Mouse (Mus musculus): Measurements from ENCODE around the gene Omg. TPM values are rescaled to one million over a fixed set of nuclear protein-coding genes. Genes with fewer than 3 reads are reported as not detected.

The Omg gene
- polyA plus RNA-seq, 1 experiment from 2014 or later = 0.33 TPM

- Histone ChIP-seq H3K4me2 (no peak overlapping the region), H3K9me3 (no peaks in the 10 kb centered on the region), H3K36me3 (no peaks in the 10 kb centered on the region), H3K27me3 (replicated peaks) (no peaks in the 10 kb centered on the region), H3K4me1 (no peaks in the 10 kb centered on the region; the same call in 1 of the 2 replicates), H3K4me3 (replicated peaks) (no peak overlapping the region), H3K27ac (no peak overlapping the region), H3K9ac (no peak overlapping the region)
- WGBS = 88% methylated on average over 3 of the region's 3 CpGs
- ATAC-seq (ENCODE audit: insufficient read depth, low FRiP score, low read depth) = no peak
These were observed 8.1 kb upstream of the Omg start for GRCm38 (mm10) chr11:79511970-79512369.

GRCm38 (mm10) chr11:79504506-79504905 is 622 bp upstream of the Omg start:
- ATAC-seq (ENCODE audit: insufficient read depth, low FRiP score, low read depth) = no peak
- H3K9ac ChIP-seq = no peak overlapping the region
- no peaks in the 10 kb centered on the region for H3K36me3 ChIP-seq
- no peak overlapping the region for H3K27ac ChIP-seq
- H3K27me3 ChIP-seq (replicated peaks) = no peaks in the 10 kb centered on the region
- no peak overlapping the region for H3K4me2 ChIP-seq
- H3K4me3 ChIP-seq (replicated peaks) = no peak overlapping the region
- H3K9me3 ChIP-seq = no peaks in the 10 kb centered on the region
- 84% methylated on average over 7 of the region's 7 CpGs for WGBS
- no peaks in the 10 kb centered on the region for H3K4me1 ChIP-seq

GRCm38 (mm10) chr11:79502917-79503316 is 967 bp downstream of the Omg start:
- 77% methylated on average over 2 of the region's 2 CpGs for WGBS
- Histone ChIP-seq H3K4me2 (no peak overlapping the region), H3K4me1 (no peaks in the 10 kb centered on the region), H3K4me3 (replicated peaks) (no peak overlapping the region), H3K9ac (no peak overlapping the region), H3K9me3 (no peaks in the 10 kb centered on the region), H3K27me3 (replicated peaks) (no peaks in the 10 kb centered on the region), H3K27ac (no peak overlapping the region), H3K36me3 (no peaks in the 10 kb centered on the region)
- ATAC-seq (ENCODE audit: insufficient read depth, low FRiP score, low read depth) = no peak

DNA sequence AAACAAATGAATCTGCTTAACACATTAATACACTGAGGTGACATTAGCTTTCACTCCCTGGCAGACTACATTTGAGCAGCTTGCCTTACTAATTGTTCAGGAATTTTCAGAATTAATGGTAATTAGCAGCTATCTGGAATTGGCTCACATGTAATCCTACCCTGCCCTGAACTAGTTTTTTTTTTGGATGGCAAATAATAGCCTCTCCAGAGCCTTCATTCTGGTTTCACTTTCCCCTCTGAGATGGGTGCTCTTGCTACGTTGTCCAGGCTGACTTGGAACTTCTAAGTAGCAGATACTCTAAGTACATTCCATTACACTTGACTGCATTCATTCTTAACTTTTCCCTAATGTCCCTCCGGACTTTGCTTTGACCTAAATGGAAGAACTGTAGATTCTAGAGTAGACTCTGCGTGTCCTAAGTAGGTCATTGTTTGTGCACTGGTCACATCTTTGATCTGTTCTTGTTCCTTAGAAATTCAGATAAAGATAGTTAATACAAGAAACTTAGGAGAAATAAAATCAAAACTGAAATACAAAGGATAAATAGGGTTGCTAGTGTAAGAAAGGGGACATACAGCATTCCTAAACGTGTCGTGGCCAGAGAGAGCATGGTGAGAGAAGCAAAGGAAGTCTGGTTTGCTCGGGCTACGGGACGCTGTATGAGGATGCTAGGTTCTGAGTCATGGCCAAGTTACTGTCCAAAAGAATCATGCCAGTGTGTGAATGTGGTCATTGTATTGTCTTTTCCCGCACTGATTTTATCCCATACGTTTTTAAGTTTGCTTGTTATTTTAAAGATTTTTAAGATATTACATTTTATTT is 8.7 kb downstream of the Omg start:
- WGBS = 83% methylated on average over 10 of the region's 10 CpGs
- Histone ChIP-seq H3K9ac (no peak overlapping the region), H3K4me3 (replicated peaks) (no peak overlapping the region), H3K9me3 (no peaks in the 10 kb centered on the region), H3K27ac (no peak overlapping the region), H3K4me1 (no peaks in the 10 kb centered on the region), H3K4me2 (no peak overlapping the region), H3K36me3 (no peaks in the 10 kb centered on the region), H3K27me3 (replicated peaks) (no peaks in the 10 kb centered on the region)
- no peak for ATAC-seq (ENCODE audit: insufficient read depth, low FRiP score, low read depth)

- Histone ChIP-seq H3K27ac (no peak overlapping the region), H3K9ac (no peak overlapping the region), H3K4me2 (no peak overlapping the region), H3K36me3 (no peaks in the 10 kb centered on the region), H3K4me1 (0 out of 2 replicates have a peak, but pooled peaks cover 4% of the 10 kb centered on the region), H3K9me3 (no peaks in the 10 kb centered on the region), H3K27me3 (replicated peaks) (no peaks in the 10 kb centered on the region), H3K4me3 (replicated peaks) (no peak overlapping the region)
- ATAC-seq (ENCODE audit: insufficient read depth, low FRiP score, low read depth) = no peak
These were observed 19.2 kb downstream of the Omg start for GRCm38 (mm10) chr11:79484721-79485120.

GRCm38 (mm10) chr11:79483876-79484528 is 19.9 kb downstream of the Omg start:
- 58% methylated on average over 7 of the region's 7 CpGs for WGBS
- Histone ChIP-seq H3K9me3 (no peaks in the 10 kb centered on the region), H3K36me3 (no peaks in the 10 kb centered on the region), H3K4me2 (no peak overlapping the region), H3K4me3 (replicated peaks) (no peak overlapping the region), H3K27ac (0 out of 2 replicates have a peak overlapping the region, but pooled peaks have one; percentile 33), H3K27me3 (replicated peaks) (no peaks in the 10 kb centered on the region), H3K4me1 (no peaks in the 10 kb centered on the region), H3K9ac (no peak overlapping the region)
- ATAC-seq (ENCODE audit: insufficient read depth, low FRiP score, low read depth) = peak; percentile 39; the same call in 1 of the 2 replicates

DNA sequence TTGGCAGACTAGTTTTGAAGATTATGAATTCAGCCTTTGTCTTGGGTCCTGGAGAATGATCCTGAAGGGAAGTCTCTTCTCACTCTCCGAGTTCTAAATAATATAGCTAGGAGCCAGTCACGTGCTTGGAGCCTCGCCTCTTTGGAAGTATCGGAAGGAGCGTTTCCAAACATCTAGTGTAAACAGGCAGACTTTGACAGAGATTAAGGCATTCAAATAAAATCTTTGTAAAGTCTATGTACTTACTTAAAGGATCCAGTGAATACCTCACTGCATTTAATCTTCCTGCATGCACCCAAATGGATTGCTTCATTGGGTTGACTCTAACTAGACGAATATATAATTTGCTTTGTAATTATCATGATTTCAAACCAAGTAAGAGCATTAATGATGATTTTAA is 20.5 kb downstream of the Omg start:
- no peak for ATAC-seq (ENCODE audit: insufficient read depth, low FRiP score, low read depth)
- Histone ChIP-seq H3K27me3 (replicated peaks) (no peaks in the 10 kb centered on the region), H3K9me3 (no peaks in the 10 kb centered on the region), H3K4me1 (no peaks in the 10 kb centered on the region), H3K4me2 (no peak overlapping the region), H3K36me3 (peaks cover under 1% of the 10 kb centered on the region; the same call in 1 of the 2 replicates), H3K4me3 (replicated peaks) (no peak overlapping the region), H3K9ac (no peak overlapping the region), H3K27ac (no peak overlapping the region)
- WGBS = 61% methylated on average over 6 of the region's 6 CpGs

- H3K27me3 ChIP-seq (replicated peaks) = no peaks in the 10 kb centered on the region
- H3K4me2 ChIP-seq = no peak overlapping the region
- H3K36me3 ChIP-seq = peaks cover 15% of the 10 kb centered on the region; the same call in 1 of the 2 replicates
- H3K4me3 ChIP-seq (replicated peaks) = no peak overlapping the region
- H3K9ac ChIP-seq = no peak overlapping the region
- 72% methylated on average over 1 of the region's 1 CpGs for WGBS
- no peaks in the 10 kb centered on the region for H3K9me3 ChIP-seq
- no peaks in the 10 kb centered on the region for H3K4me1 ChIP-seq
- H3K27ac ChIP-seq = no peak overlapping the region
- ATAC-seq (ENCODE audit: insufficient read depth, low FRiP score, low read depth) = no peak
These were observed 35.8 kb downstream of the Omg start for GRCm38 (mm10) chr11:79468097-79468496.

- H3K4me1 ChIP-seq = no peaks in the 10 kb centered on the region
- H3K27ac ChIP-seq = no peak overlapping the region; the same call in 1 of the 2 replicates
- no peak overlapping the region for H3K9ac ChIP-seq
- H3K9me3 ChIP-seq = no peaks in the 10 kb centered on the region
- no peaks in the 10 kb centered on the region for H3K27me3 ChIP-seq (replicated peaks)
- H3K4me2 ChIP-seq = no peak overlapping the region
- no peak for ATAC-seq (ENCODE audit: insufficient read depth, low FRiP score, low read depth)
- peaks cover 15% of the 10 kb centered on the region for H3K36me3 ChIP-seq
- no peak overlapping the region for H3K4me3 ChIP-seq (replicated peaks)
- 88% methylated on average over 3 of the region's 3 CpGs for WGBS
These were observed 43.0 kb downstream of the Omg start for GRCm38 (mm10) chr11:79460756-79461450.

DNA sequence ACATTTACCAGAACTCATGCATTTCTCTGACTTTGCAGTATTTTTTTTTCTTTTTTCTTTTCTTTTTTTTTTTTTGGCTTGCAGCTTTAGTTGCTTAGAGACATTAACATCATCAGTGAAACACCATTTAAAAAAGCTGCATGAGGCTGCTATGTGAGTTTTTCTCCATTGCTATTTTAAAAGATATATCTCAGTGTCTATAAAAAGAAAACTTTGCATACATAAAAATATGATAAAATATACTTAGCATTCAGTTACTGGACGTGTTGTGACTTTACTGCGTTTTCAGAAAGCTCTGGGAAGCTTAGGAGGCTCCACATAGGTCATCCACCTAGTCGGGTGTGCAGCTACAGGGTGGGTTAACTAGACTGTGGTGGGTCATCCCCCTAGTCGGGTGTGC is 44.0 kb downstream of the Omg start:
- H3K9ac ChIP-seq = no peak overlapping the region
- H3K4me1 ChIP-seq = no peaks in the 10 kb centered on the region
- no peak overlapping the region for H3K27ac ChIP-seq
- H3K4me2 ChIP-seq = no peak overlapping the region
- no peak for ATAC-seq (ENCODE audit: insufficient read depth, low FRiP score, low read depth)
- H3K36me3 ChIP-seq = peaks cover 17% of the 10 kb centered on the region
- H3K27me3 ChIP-seq (replicated peaks) = no peaks in the 10 kb centered on the region
- H3K4me3 ChIP-seq (replicated peaks) = no peak overlapping the region
- WGBS = 81% methylated on average over 4 of the region's 4 CpGs
- no peaks in the 10 kb centered on the region for H3K9me3 ChIP-seq

- H3K27ac ChIP-seq = no peak overlapping the region; the same call in 1 of the 2 replicates
- ATAC-seq (ENCODE audit: insufficient read depth, low FRiP score, low read depth) = no peak
- H3K4me2 ChIP-seq = no peak overlapping the region
- no peaks in the 10 kb centered on the region for H3K4me1 ChIP-seq
- WGBS = 79% methylated on average over 3 of the region's 3 CpGs
- H3K36me3 ChIP-seq = peaks cover 18% of the 10 kb centered on the region
- H3K9ac ChIP-seq = no peak overlapping the region
- no peak overlapping the region for H3K4me3 ChIP-seq (replicated peaks)
- no peaks in the 10 kb centered on the region for H3K27me3 ChIP-seq (replicated peaks)
- H3K9me3 ChIP-seq = no peaks in the 10 kb centered on the region
These were observed 46.0 kb downstream of the Omg start for GRCm38 (mm10) chr11:79457928-79458327.

GRCm38 (mm10) chr11:79452966-79453365 is 50.9 kb downstream of the Omg start:
- ATAC-seq (ENCODE audit: insufficient read depth, low FRiP score, low read depth) = no peak
- H3K27ac ChIP-seq = no peak overlapping the region

More at GRCm38 (mm10) chr11:79452966-79453365, 50.9 kb downstream of the Omg start:
- no peaks in the 10 kb centered on the region for H3K27me3 ChIP-seq (replicated peaks)
- H3K9me3 ChIP-seq = no peaks in the 10 kb centered on the region
- H3K4me1 ChIP-seq = no peaks in the 10 kb centered on the region
- no peak overlapping the region for H3K4me2 ChIP-seq
- H3K36me3 ChIP-seq = peaks cover 21% of the 10 kb centered on the region
- H3K9ac ChIP-seq = no peak overlapping the region
- H3K4me3 ChIP-seq (replicated peaks) = no peak overlapping the region
